Mouse (Mus musculus) lung, adult 2 months (tissue): ENCODE data around the gene Pth. TPM values are rescaled to one million over a fixed set of nuclear protein-coding genes. Genes with fewer than 3 reads are reported as not detected.

Source experiments
- DNase-seq: peaks from one replicate; pipeline ENCODE4 v3.0.0; 2022
- H3K4me1 ChIP-seq: fragments of 200-500 bp; 2 replicates; pipeline ENCODE4 v1.6.1; 2011; ENCODE audit warnings: low read length; ENCODE audit not compliant: control insufficient read depth, insufficient read depth
- H3K4me3 ChIP-seq: fragments of 200-500 bp; replicated peaks from 2 replicates; pipeline ENCODE3; 2011; ENCODE audit warnings: low read depth, mild to moderate bottlenecking, control low read depth, low read length; ENCODE audit errors: extremely low read depth
- CTCF ChIP-seq: fragments of 200-500 bp; IDR thresholded peaks from 2 replicates; pipeline ENCODE4 v1.5.1; 2011; ENCODE audit warnings: mild to moderate bottlenecking, low read length, control low read depth; ENCODE audit not compliant: insufficient read depth
- POLR2A ChIP-seq: fragments of 200-500 bp; IDR thresholded peaks from 2 replicates; pipeline ENCODE4 v1.6.1; 2011; ENCODE audit warnings: low read depth, mild to moderate bottlenecking, control low read depth, low read length, borderline replicate concordance; ENCODE audit errors: extremely low read depth
- WGBS: fragments of 180-500 bp; shearing (Covaris S2); methylation state at CpG from one replicate; pipeline ENCODE4 v1.1.7; 2018; 5-methylcytosine and 5-hydroxymethylcytosine counted together
- polyA plus RNA-seq: library from polyadenylated mRNA; depleted of rRNA; stranded (reverse); fragments of >200 nt; gene quantifications from 2 replicates; pipeline ENCODE4 v1.2.3, GENCODE M21; 2012; rRNA removed

Pth gene
- not detected in 2 replicates for polyA plus RNA-seq

- Histone ChIP-seq H3K4me1 (no peaks in the 10 kb centered on the region), H3K4me3 (no peak within 1 kb of the TSS)
- WGBS = 83% methylated on average over 2 of the region's 2 CpGs
- TF ChIP-seq CTCF = no peak
- TF ChIP-seq POLR2A = no peak
- DNase-seq = no peak
Measured at GRCm38 (mm10) chr7:113388470-113388869, at the start of gene Pth. Gene Pth, minus strand, starts transcription at chr7:113388570.

GRCm38 (mm10) chr7:113436312-113436711, 47.9 kb upstream of the Pth start:
- TF ChIP-seq CTCF (no peak), POLR2A (no peak)
- WGBS = 55% methylated on average over 10 of the region's 10 CpGs
- peak; percentile 51 for DNase-seq
- Histone ChIP-seq H3K4me1 (no peaks in the 10 kb centered on the region), H3K4me3 (no peak overlapping the region)

GRCm38 (mm10) chr7:113434286-113434685, 45.9 kb upstream of the Pth start:
- H3K4me3 ChIP-seq = no peak overlapping the region
- WGBS = 10% methylated on average over 4 of the region's 4 CpGs
- H3K4me1 ChIP-seq = no peaks in the 10 kb centered on the region
- TF ChIP-seq POLR2A (no peak), CTCF (peak; percentile 63)
- DNase-seq = peak; percentile 29

GRCm38 (mm10) chr7:113433451-113433850, 45.1 kb upstream of the Pth start:
- H3K4me3 ChIP-seq = no peak overlapping the region
- no peak for DNase-seq
- H3K4me1 ChIP-seq = no peaks in the 10 kb centered on the region
- WGBS = 76% methylated on average over 3 of the region's 3 CpGs
- TF ChIP-seq CTCF = no peak
- TF ChIP-seq POLR2A = no peak

- Histone ChIP-seq H3K4me1 (no peaks in the 10 kb centered on the region), H3K4me3 (no peak overlapping the region)
- no peak for DNase-seq
- WGBS = 78% methylated on average over 4 of the region's 4 CpGs
- TF ChIP-seq CTCF (no peak), POLR2A (no peak)
Measured at GRCm38 (mm10) chr7:113432891-113433290, 44.5 kb upstream of the Pth start.

GRCm38 (mm10) chr7:113420771-113421170, 32.4 kb upstream of the Pth start:
- 97% methylated on average over 1 of the region's 1 CpGs for WGBS
- no peak for DNase-seq
- no peak overlapping the region for H3K4me3 ChIP-seq
- peaks cover 5% of the 10 kb centered on the region for H3K4me1 ChIP-seq
- no peak for TF ChIP-seq POLR2A
- TF ChIP-seq CTCF = no peak

- peaks cover 5% of the 10 kb centered on the region for H3K4me1 ChIP-seq
- WGBS = 3% methylated on average over 4 of the region's 4 CpGs
- TF ChIP-seq POLR2A (no peak), CTCF (no peak)
- no peak overlapping the region for H3K4me3 ChIP-seq
- no peak for DNase-seq
Measured at GRCm38 (mm10) chr7:113419070-113419782, 30.9 kb upstream of the Pth start.

GRCm38 (mm10) chr7:113416536-113416935, 28.2 kb upstream of the Pth start:
- TF ChIP-seq CTCF = no peak
- no peak for TF ChIP-seq POLR2A
- WGBS = 88% methylated on average over 1 of the region's 1 CpGs
- peaks cover 5% of the 10 kb centered on the region for H3K4me1 ChIP-seq

GRCm38 (mm10) chr7:113415256-113415655, 26.9 kb upstream of the Pth start:
- no peak for DNase-seq
- Histone ChIP-seq H3K4me1 (peaks cover 5% of the 10 kb centered on the region), H3K4me3 (no peak overlapping the region)
- 91% methylated on average over 3 of the region's 3 CpGs for WGBS
- TF ChIP-seq CTCF (no peak), POLR2A (no peak)

More at GRCm38 (mm10) chr7:113416536-113416935, 28.2 kb upstream of the Pth start:
- no peak overlapping the region for H3K4me3 ChIP-seq
- no peak for DNase-seq

- WGBS = 54% methylated on average over 5 of the region's 5 CpGs
Measured at GRCm38 (mm10) chr7:113408712-113409111, 20.3 kb upstream of the Pth start.

More at GRCm38 (mm10) chr7:113408712-113409111, 20.3 kb upstream of the Pth start:
- H3K4me1 ChIP-seq = no peaks in the 10 kb centered on the region
- 0 out of 2 replicates have a peak, but pooled peaks have one; percentile 4 for TF ChIP-seq CTCF
- TF ChIP-seq POLR2A = no peak
- DNase-seq = no peak
- no peak overlapping the region for H3K4me3 ChIP-seq
